In the genomic region with DNA sequence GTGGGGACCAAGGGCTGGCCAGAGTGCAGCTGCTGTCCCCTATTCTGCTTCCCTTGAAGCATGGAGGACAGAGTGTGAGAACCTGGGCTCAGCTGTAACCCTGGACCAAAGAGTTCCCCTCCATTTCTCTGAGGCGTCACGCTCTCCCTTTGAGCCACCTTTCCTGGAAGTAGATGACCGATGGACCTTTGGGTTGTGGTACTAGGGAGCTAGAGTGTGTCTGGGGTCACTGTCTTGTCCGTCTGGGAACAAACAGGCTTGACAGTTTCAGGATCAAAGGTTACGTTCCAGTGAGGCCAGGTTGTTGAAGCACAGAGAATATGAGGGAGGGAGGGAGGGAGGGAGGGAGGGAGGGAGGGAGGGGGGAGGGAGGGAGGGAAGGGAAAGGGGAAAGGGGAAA, we compare ENCODE assay signal across 21 mouse cellular contexts.
DNase-seq lines count a peak whose midpoint lies in the region; ATAC-seq lines count a peak whose summit lies in the region.
"Had no signal": no experiment of that assay in that cellular context is flagged by ENCODE, and none has a peak within 500 bp of the region (broad histone marks: within the 10 kb centered on the region; RNA-seq: fewer than 3 reads in every experiment).

No protein-coding gene starts in this region.

- intact Hi-C loops in left cerebral cortex, postnatal 10 days (cut with DNase I): no loop called here

- H3K27me3 ChIP-seq in kidney, embryonic 16.5 days (ENCODE audit: insufficient read depth, low read length): no peaks in the 10 kb centered on the region
- H3K27me3 ChIP-seq: embryonic facial prominence, embryonic 15.5 days; forebrain, embryonic 15.5 days; hindbrain, embryonic 12.5 days had no signal

- H3K27ac ChIP-seq in kidney, embryonic 16.5 days (ENCODE audit: low read length): peak overlapping the region; percentile 35; the same call in 1 of the 2 replicates
- H3K27ac ChIP-seq: embryonic facial prominence, embryonic 15.5 days; forebrain, embryonic 10.5 days; forebrain, embryonic 15.5 days; heart, embryonic 10.5 days; hindbrain, embryonic 12.5 days had no signal

- peak; percentile 31; the same call in 1 of the 2 replicates for ATAC-seq in kidney, embryonic 16.5 days (ENCODE audit: low FRiP score, low TSS enrichment)
- ATAC-seq: forebrain, embryonic 15.5 days had no signal

- peaks cover 14% of the 10 kb centered on the region for H3K4me1 ChIP-seq in kidney, embryonic 16.5 days (ENCODE audit: insufficient read depth, low read length)
- H3K4me1 ChIP-seq: embryonic facial prominence, embryonic 15.5 days; forebrain, embryonic 15.5 days; heart, embryonic 10.5 days; hindbrain, embryonic 12.5 days had no signal

- H3K9me3 ChIP-seq in kidney, embryonic 16.5 days (ENCODE audit: low read length): no peaks in the 10 kb centered on the region
- H3K9me3 ChIP-seq: embryonic facial prominence, embryonic 15.5 days; forebrain, embryonic 15.5 days; heart, embryonic 10.5 days; hindbrain, embryonic 12.5 days had no signal

- H3K4me2 ChIP-seq in kidney, embryonic 16.5 days (replicated peaks; ENCODE audit: low read depth, low read length): no peak overlapping the region
- H3K4me2 ChIP-seq: embryonic facial prominence, embryonic 15.5 days; forebrain, embryonic 15.5 days; hindbrain, embryonic 12.5 days had no signal

- WGBS in kidney, embryonic 16.5 days: 31% methylated on average over 4 of the region's 5 CpGs

- H3K9ac ChIP-seq in kidney, embryonic 16.5 days (replicated peaks; ENCODE audit: low read length): no peak overlapping the region
- H3K9ac ChIP-seq: embryonic facial prominence, embryonic 15.5 days; forebrain, embryonic 15.5 days; hindbrain, embryonic 12.5 days had no signal

- DNase-seq in kidney, adult 8-10 months: peak; percentile 64 to 73
- DNase-seq in kidney, postnatal 4 days: no peak
- DNase-seq in kidney, postnatal 25 days: peak; percentile 35 to 76
- DNase-seq in adrenal gland, adult (ENCODE audit: inconsistent age in 2 of 2, low spot score in 1 of 2): no peak
- DNase-seq in left cerebral cortex, postnatal 10 days (ENCODE audit: extremely low spot score in 1 of 2, low spot score in 2 of 2): no peak
- DNase-seq: adrenal gland, postnatal 10 days; cerebellum, adult 11 months; cerebellum, adult 8-10 months; cerebellum, postnatal 14 days; embryo, embryonic 11 days; gastrocnemius, postnatal 10 days; heart, adult 18-20 months; heart, postnatal 10 days; heart, postnatal 4 days had no signal

- no peaks in the 10 kb centered on the region for H3K36me3 ChIP-seq in kidney, embryonic 16.5 days (ENCODE audit: insufficient read depth, low read length)
- H3K36me3 ChIP-seq: embryonic facial prominence, embryonic 15.5 days; forebrain, embryonic 10.5 days; forebrain, embryonic 15.5 days; heart, embryonic 10.5 days; hindbrain, embryonic 12.5 days had no signal

- H3K4me3 ChIP-seq in kidney, embryonic 16.5 days (ENCODE audit: low read length): no peak overlapping the region
- H3K4me3 ChIP-seq: embryonic facial prominence, embryonic 15.5 days; erythroblast, embryonic 14.5 days; forebrain, embryonic 10.5 days; forebrain, embryonic 15.5 days; heart, embryonic 10.5 days; hindbrain, embryonic 12.5 days had no signal

Comparison
In these comparisons a context has a peak if more than half of its experiments do, and no peak if none do; other contexts are left out.
1. DNase-seq: peak in kidney, adult 8-10 months (2 of 2) and kidney, postnatal 25 days (2 of 2); none in kidney, postnatal 4 days (0 of 2), adrenal gland, adult (0 of 2) and left cerebral cortex, postnatal 10 days (0 of 2).